Mouse (Mus musculus) forebrain, embryonic 16.5 days (tissue): Measurements from ENCODE around the gene Apol9b. TPM values are rescaled to one million over a fixed set of nuclear protein-coding genes. Genes with fewer than 3 reads are reported as not detected.

Experiments
- ATAC-seq: fragments of 200-750 bp; cut with Nextera tagmentation; 2 replicates; pipeline ENCODE4 v1.8.0; 2017; ENCODE audit warnings: mild to moderate bottlenecking, moderate library complexity
- H3K27ac ChIP-seq: fragments of 300-500 bp; sonication (generic); 2 replicates; pipeline ENCODE4 v1.5.1; 2014; ENCODE audit warnings: low read length, control low read depth
- H3K27me3 ChIP-seq: fragments of 300-500 bp; sonication (generic); replicated peaks from 2 replicates; pipeline ENCODE4 v1.6.1; 2014; ENCODE audit warnings: low read length; ENCODE audit not compliant: control insufficient read depth, insufficient read depth
- H3K36me3 ChIP-seq: fragments of 300-500 bp; sonication (generic); 2 replicates; pipeline ENCODE4 v1.6.1; 2014; ENCODE audit not compliant: control insufficient read depth, insufficient read depth
- H3K4me1 ChIP-seq: fragments of 300-500 bp; sonication (generic); replicated peaks from 2 replicates; pipeline ENCODE4 v1.6.1; 2014; ENCODE audit warnings: low read length; ENCODE audit not compliant: control insufficient read depth, insufficient read depth
- H3K4me2 ChIP-seq: fragments of 300-500 bp; sonication (generic); 2 replicates; pipeline ENCODE4 v1.6.1; 2014; ENCODE audit warnings: mild to moderate bottlenecking, low read length, control low read depth
- H3K4me3 ChIP-seq: fragments of 300-500 bp; sonication (generic); replicated peaks from 2 replicates; pipeline ENCODE4 v1.5.1; 2014; ENCODE audit warnings: mild to moderate bottlenecking, low read length, control low read depth
- H3K9ac ChIP-seq: fragments of 300-500 bp; sonication (generic); replicated peaks from 2 replicates; pipeline ENCODE4 v1.6.1; 2014; ENCODE audit warnings: low read depth, low read length, control low read depth
- H3K9me3 ChIP-seq: fragments of 300-500 bp; sonication (generic); 2 replicates; pipeline ENCODE4 v1.6.1; 2016; ENCODE audit warnings: low read length; ENCODE audit not compliant: control insufficient read depth
- WGBS: fragments of 180-500 bp; shearing (Covaris S2); extraction: QIAGEN DNeasy Blood & Tissue Kit; methylation state at CpG from one replicate; pipeline ENCODE4 v1.1.7; 2014; 5-methylcytosine and 5-hydroxymethylcytosine counted together
- polyA plus RNA-seq: library from polyadenylated mRNA; unstranded; fragments of >200 nt; fragmentation: Nextera tagmentation; extraction: Ambion mirVana; gene quantifications from 2 replicates; pipeline ENCODE4 v1.2.1, GENCODE M21; 2015

The Apol9b gene
- polyA plus RNA-seq, 1 experiment from 2014 or later, result not detected

GRCm38 (mm10) chr15:77766981-77767380 lies 38.1 kb downstream of the Apol9b start:
- WGBS, result 96% methylated on average over 11 of the region's 11 CpGs
- no peaks in the 10 kb centered on the region for H3K4me1 ChIP-seq

DNA sequence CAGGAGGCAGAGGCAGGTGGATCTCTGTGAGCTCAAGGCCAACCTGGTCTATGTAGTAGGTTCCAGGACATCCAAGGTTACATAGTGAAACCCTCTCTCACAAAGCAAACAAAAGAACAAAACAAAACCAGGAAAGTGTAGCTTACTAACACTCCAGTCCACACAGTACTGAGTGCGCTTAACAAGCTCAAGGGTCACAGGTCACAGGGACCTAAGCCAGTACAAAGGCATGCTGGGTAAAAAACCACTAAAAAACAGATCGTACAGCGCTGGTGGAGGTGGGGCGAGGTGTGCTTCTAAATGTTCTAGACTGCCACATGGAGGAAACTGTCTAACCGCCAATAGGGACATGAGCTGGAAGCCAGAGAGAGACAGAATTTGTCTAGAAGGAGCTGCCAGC lies 41.5 kb downstream of the Apol9b start:
- peaks cover 37% of the 10 kb centered on the region for H3K36me3 ChIP-seq
- no peak for ATAC-seq
- H3K9ac ChIP-seq, result no peak overlapping the region
- no peak overlapping the region for H3K27ac ChIP-seq
- H3K4me1 ChIP-seq, result no peaks in the 10 kb centered on the region
- H3K9me3 ChIP-seq, result no peaks in the 10 kb centered on the region
- no peak overlapping the region for H3K4me3 ChIP-seq
- H3K27me3 ChIP-seq, result no peaks in the 10 kb centered on the region
- H3K4me2 ChIP-seq, result no peak overlapping the region
- 95% methylated on average over 5 of the region's 5 CpGs for WGBS

More at GRCm38 (mm10) chr15:77766981-77767380, 38.1 kb downstream of the Apol9b start:
- no peaks in the 10 kb centered on the region for H3K27me3 ChIP-seq
- H3K4me3 ChIP-seq, result no peak overlapping the region
- H3K9ac ChIP-seq, result no peak overlapping the region
- no peaks in the 10 kb centered on the region for H3K9me3 ChIP-seq
- no peak overlapping the region for H3K27ac ChIP-seq
- H3K4me2 ChIP-seq, result no peak overlapping the region
- H3K36me3 ChIP-seq, result peaks cover 38% of the 10 kb centered on the region
- no peak for ATAC-seq

DNA sequence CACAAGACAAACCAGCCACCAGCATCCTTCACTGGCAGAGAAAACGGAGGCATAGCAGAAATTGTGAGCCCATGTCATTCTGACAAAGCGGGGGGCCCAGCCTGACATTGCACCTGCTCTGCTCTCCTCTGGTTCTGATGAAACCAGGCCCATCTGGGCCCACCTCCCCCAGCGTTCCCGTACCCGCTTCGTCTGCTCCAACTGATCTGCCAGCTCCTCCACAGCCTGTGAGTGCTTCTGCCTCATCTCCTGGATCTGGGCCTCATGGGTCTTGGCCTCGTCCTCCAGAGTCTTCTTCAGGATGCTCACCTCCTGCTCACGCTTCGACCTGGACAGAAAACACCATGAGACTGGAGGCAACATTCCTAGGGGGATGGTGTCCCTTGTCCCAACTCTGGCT lies 42.1 kb downstream of the Apol9b start:
- H3K9ac ChIP-seq, result no peak overlapping the region
- no peak overlapping the region for H3K4me2 ChIP-seq
- H3K9me3 ChIP-seq, result no peaks in the 10 kb centered on the region
- H3K27ac ChIP-seq, result no peak overlapping the region
- no peak overlapping the region for H3K4me3 ChIP-seq
- H3K27me3 ChIP-seq, result no peaks in the 10 kb centered on the region
- ATAC-seq, result no peak
- peaks cover 33% of the 10 kb centered on the region for H3K36me3 ChIP-seq
- no peaks in the 10 kb centered on the region for H3K4me1 ChIP-seq
- 95% methylated on average over 9 of the region's 9 CpGs for WGBS

GRCm38 (mm10) chr15:77773099-77773915 lies 44.5 kb downstream of the Apol9b start:
- Histone ChIP-seq H3K36me3 (peaks cover 29% of the 10 kb centered on the region), H3K9ac (no peak overlapping the region), H3K4me3 (no peak overlapping the region), H3K4me1 (no peaks in the 10 kb centered on the region), H3K4me2 (no peak overlapping the region), H3K27ac (no peak overlapping the region), H3K9me3 (no peaks in the 10 kb centered on the region), H3K27me3 (no peaks in the 10 kb centered on the region)
- no peak for ATAC-seq
- 90% methylated on average over 19 of the region's 19 CpGs for WGBS

- H3K36me3 ChIP-seq, result peaks cover 28% of the 10 kb centered on the region
- no peak overlapping the region for H3K4me3 ChIP-seq
- H3K27me3 ChIP-seq, result no peaks in the 10 kb centered on the region
- H3K9me3 ChIP-seq, result no peaks in the 10 kb centered on the region
- WGBS, result 96% methylated on average over 10 of the region's 10 CpGs
- H3K4me2 ChIP-seq, result no peak overlapping the region
- no peaks in the 10 kb centered on the region for H3K4me1 ChIP-seq
- no peak overlapping the region for H3K27ac ChIP-seq
- H3K9ac ChIP-seq, result no peak overlapping the region
- no peak for ATAC-seq
These were observed 45.5 kb downstream of the Apol9b start for GRCm38 (mm10) chr15:77774303-77774702.

GRCm38 (mm10) chr15:77775186-77775963 lies 46.5 kb downstream of the Apol9b start:
- Histone ChIP-seq H3K4me1 (no peaks in the 10 kb centered on the region), H3K27me3 (no peaks in the 10 kb centered on the region), H3K4me2 (no peak overlapping the region), H3K9ac (no peak overlapping the region), H3K27ac (no peak overlapping the region), H3K36me3 (peaks cover 25% of the 10 kb centered on the region), H3K9me3 (no peaks in the 10 kb centered on the region), H3K4me3 (no peak overlapping the region)
- WGBS, result 69% methylated on average over 20 of the region's 20 CpGs
- ATAC-seq, result 0 out of 2 replicates have a peak, but pooled peaks have one; percentile 20

DNA sequence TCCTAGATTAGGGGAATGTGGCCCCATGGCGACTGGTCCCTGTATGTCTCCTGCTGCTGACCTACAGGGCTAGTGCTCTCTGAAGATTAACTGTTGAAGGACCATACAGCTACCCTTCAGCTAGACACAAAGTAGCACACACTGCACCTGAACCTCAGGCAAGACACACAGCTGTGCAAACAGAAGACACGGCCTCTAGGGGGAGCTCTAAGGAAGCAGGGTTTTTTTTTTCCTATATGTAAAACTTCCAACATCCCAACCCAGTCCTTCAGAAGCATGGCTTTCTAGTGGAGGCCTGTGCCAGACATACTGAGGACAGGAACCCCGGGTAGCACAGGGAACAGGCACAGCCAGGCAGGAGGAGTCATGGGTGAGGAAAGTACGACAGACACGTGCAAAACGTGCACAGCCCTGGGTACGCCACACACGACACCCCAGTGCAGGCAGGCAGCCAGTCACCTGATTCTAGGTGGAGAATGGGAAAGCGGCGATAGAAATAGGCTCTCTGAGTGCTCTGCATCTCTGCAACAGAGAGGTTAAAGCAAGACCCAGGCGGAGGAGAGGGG lies 53.7 kb downstream of the Apol9b start:
- Histone ChIP-seq H3K4me1 (no peaks in the 10 kb centered on the region), H3K36me3 (peaks cover 27% of the 10 kb centered on the region), H3K27me3 (no peaks in the 10 kb centered on the region), H3K9ac (no peak overlapping the region), H3K27ac (no peak overlapping the region), H3K4me3 (no peak overlapping the region), H3K9me3 (no peaks in the 10 kb centered on the region), H3K4me2 (no peak overlapping the region)
- 88% methylated on average over 11 of the region's 11 CpGs for WGBS
- no peak for ATAC-seq

DNA sequence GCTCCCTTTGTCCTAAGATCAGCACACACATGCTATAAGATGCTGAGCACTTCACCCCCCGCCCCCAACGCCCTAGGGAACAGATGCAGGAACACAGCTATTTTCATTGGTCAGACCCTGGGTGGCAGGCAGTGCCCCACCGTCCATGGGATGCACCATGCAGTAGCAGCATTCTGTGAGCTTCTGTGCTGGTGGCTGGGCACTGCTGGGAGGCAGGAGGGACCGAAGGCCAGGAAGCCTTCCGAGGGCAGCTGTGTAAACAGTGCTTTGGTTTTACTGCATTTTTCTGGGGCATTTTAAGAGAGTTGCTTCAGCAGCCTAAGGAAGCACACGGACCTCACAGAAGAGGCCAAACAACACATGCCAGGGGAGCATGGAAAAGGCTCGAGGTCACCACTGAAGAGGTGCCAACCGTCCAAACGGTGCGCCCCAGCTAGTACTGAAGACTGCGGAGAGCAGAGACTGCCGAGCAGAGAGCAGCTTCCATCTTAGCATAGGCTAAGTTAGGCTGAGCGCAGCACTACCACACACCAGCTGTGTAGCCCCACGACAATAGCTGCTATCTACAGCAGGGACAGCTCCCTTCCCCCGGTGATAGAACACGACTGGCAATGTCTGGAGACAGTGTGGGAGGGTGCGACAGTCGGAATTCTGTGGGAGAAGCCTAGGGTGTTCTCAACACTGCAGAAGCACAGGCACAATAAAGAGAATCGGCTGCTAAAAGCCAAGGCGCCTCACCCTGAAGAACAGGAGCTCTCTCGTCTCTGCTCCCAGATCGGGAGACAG lies 55.4 kb downstream of the Apol9b start:
- no peak overlapping the region for H3K9ac ChIP-seq
- no peak overlapping the region for H3K27ac ChIP-seq
- H3K4me3 ChIP-seq, result no peak overlapping the region
- H3K36me3 ChIP-seq, result peaks cover 27% of the 10 kb centered on the region
- H3K27me3 ChIP-seq, result no peaks in the 10 kb centered on the region
- H3K4me1 ChIP-seq, result no peaks in the 10 kb centered on the region
- no peak overlapping the region for H3K4me2 ChIP-seq
- no peak for ATAC-seq
- no peaks in the 10 kb centered on the region for H3K9me3 ChIP-seq
- WGBS, result 88% methylated on average over 22 of the region's 22 CpGs

- H3K4me3 ChIP-seq, result no peak overlapping the region
These were observed 57.0 kb downstream of the Apol9b start for GRCm38 (mm10) chr15:77785807-77786206.

More at GRCm38 (mm10) chr15:77785807-77786206, 57.0 kb downstream of the Apol9b start:
- H3K27ac ChIP-seq, result no peak overlapping the region
- H3K9ac ChIP-seq, result no peak overlapping the region
- 90% methylated on average over 1 of the region's 1 CpGs for WGBS
- ATAC-seq, result no peak
- H3K36me3 ChIP-seq, result peaks cover 29% of the 10 kb centered on the region
- H3K4me2 ChIP-seq, result no peak overlapping the region
- no peaks in the 10 kb centered on the region for H3K27me3 ChIP-seq
- no peaks in the 10 kb centered on the region for H3K9me3 ChIP-seq
- H3K4me1 ChIP-seq, result no peaks in the 10 kb centered on the region
